Mouse (Mus musculus): ENCODE results near the gene Ints5. TPM values are rescaled to one million over a fixed set of nuclear protein-coding genes. Genes with fewer than 3 reads are reported as not detected.

The Ints5 gene
- polyA plus RNA-seq, 1 experiment: 48.0 TPM

GRCm38 (mm10) chr19:8920073-8920736 lies 27.4 kb downstream of the Ints5 start, which contains the start of gene B3gat3:
B3gat3 (plus strand) TSS chr19:8920374.
- Histone ChIP-seq H3K79me3 (ENCODE audit: low read depth) (peaks cover 30% of the 10 kb centered on the region), H3K27me3 (ENCODE audit: control insufficient read depth, insufficient read depth, insufficient read length) (no peaks in the 10 kb centered on the region), H3K36me3 (ENCODE audit: control insufficient read depth, insufficient read depth) (peaks cover 44% of the 10 kb centered on the region), H3K79me2 (ENCODE audit: control insufficient read depth, insufficient read depth) (peaks cover 42% of the 10 kb centered on the region), H3K4me3 (ENCODE audit: insufficient read depth, poor library complexity, severe bottlenecking) (peak within 1 kb of the TSS; percentile 83), H3ac (ENCODE audit: control insufficient read depth, insufficient read length, low read depth) (peak within 1 kb of the TSS; percentile 59)
- TF ChIP-seq MAX (IDR thresholded peaks at IDR 0.05): peak; percentile 65
- no peak for TF ChIP-seq MYOD1 (IDR thresholded peaks at IDR 0.05; ENCODE audit: control insufficient read depth, insufficient read length, low read depth)
- TF ChIP-seq MYOG (IDR thresholded peaks at IDR 0.05; ENCODE audit: control insufficient read depth, extremely low read depth, insufficient read length): no peak
- no peak for TF ChIP-seq CEBPB (IDR thresholded peaks at IDR 0.05; ENCODE audit: low read depth)
- TF ChIP-seq CTCF (IDR thresholded peaks at IDR 0.05; ENCODE audit: control insufficient read depth, insufficient read depth, insufficient read length): no peak

- peak; percentile 99 for TF ChIP-seq USF1 (IDR thresholded peaks at IDR 0.05; ENCODE audit: low read depth)
- no peak for TF ChIP-seq CEBPB (IDR thresholded peaks at IDR 0.05; ENCODE audit: low read depth)
- peaks cover 42% of the 10 kb centered on the region for H3K79me2 ChIP-seq (ENCODE audit: control insufficient read depth, insufficient read depth)
- H3K27me3 ChIP-seq (ENCODE audit: control insufficient read depth, insufficient read depth, insufficient read length): no peaks in the 10 kb centered on the region
- H3K36me3 ChIP-seq (ENCODE audit: control insufficient read depth, insufficient read depth): peaks cover 37% of the 10 kb centered on the region
- peaks cover 30% of the 10 kb centered on the region for H3K79me3 ChIP-seq (ENCODE audit: low read depth)
- H3ac ChIP-seq (ENCODE audit: control insufficient read depth, insufficient read length, low read depth): peak overlapping the region; percentile 59
- H3K4me3 ChIP-seq (ENCODE audit: insufficient read depth, poor library complexity, severe bottlenecking): peak overlapping the region; percentile 83
Observed at GRCm38 (mm10) chr19:8920836-8921291, 28.1 kb downstream of the Ints5 start.

GRCm38 (mm10) chr19:8921741-8922140 lies 28.9 kb downstream of the Ints5 start:
- H3K4me3 ChIP-seq (ENCODE audit: insufficient read depth, poor library complexity, severe bottlenecking): no peak overlapping the region
- TF ChIP-seq CEBPB (IDR thresholded peaks at IDR 0.05; ENCODE audit: low read depth): no peak
- TF ChIP-seq CTCF (IDR thresholded peaks at IDR 0.05; ENCODE audit: control insufficient read depth, insufficient read depth, insufficient read length): no peak
- no peak for TF ChIP-seq MYOG (IDR thresholded peaks at IDR 0.05; ENCODE audit: control insufficient read depth, extremely low read depth, insufficient read length)
- no peak for TF ChIP-seq USF1 (IDR thresholded peaks at IDR 0.05; ENCODE audit: low read depth)
- TF ChIP-seq FOSL1 (IDR thresholded peaks at IDR 0.05; ENCODE audit: insufficient read depth, low read length, poor library complexity, severe bottlenecking): no peak
- TF ChIP-seq MAX (IDR thresholded peaks at IDR 0.05): no peak
- no peak for TF ChIP-seq MYOD1 (IDR thresholded peaks at IDR 0.05; ENCODE audit: control insufficient read depth, insufficient read length, low read depth)

GRCm38 (mm10) chr19:8926766-8927165 lies 34.0 kb downstream of the Ints5 start:
- no peak for TF ChIP-seq CEBPB (IDR thresholded peaks at IDR 0.05; ENCODE audit: low read depth)
- TF ChIP-seq FOSL1 (IDR thresholded peaks at IDR 0.05; ENCODE audit: insufficient read depth, low read length, poor library complexity, severe bottlenecking): no peak
- no peak for TF ChIP-seq MAX (IDR thresholded peaks at IDR 0.05)
- TF ChIP-seq MYOD1 (IDR thresholded peaks at IDR 0.05; ENCODE audit: control insufficient read depth, insufficient read length, low read depth): no peak
- TF ChIP-seq USF1 (IDR thresholded peaks at IDR 0.05; ENCODE audit: low read depth): no peak
- TF ChIP-seq CTCF (IDR thresholded peaks at IDR 0.05; ENCODE audit: control insufficient read depth, insufficient read depth, insufficient read length): no peak
- TF ChIP-seq MYOG (IDR thresholded peaks at IDR 0.05; ENCODE audit: control insufficient read depth, extremely low read depth, insufficient read length): no peak
- H3K79me2 ChIP-seq (ENCODE audit: control insufficient read depth, insufficient read depth): peaks cover 46% of the 10 kb centered on the region
- H3K79me3 ChIP-seq (ENCODE audit: low read depth): peaks cover 28% of the 10 kb centered on the region
- H3ac ChIP-seq (ENCODE audit: control insufficient read depth, insufficient read length, low read depth): no peak overlapping the region
- H3K4me3 ChIP-seq (ENCODE audit: insufficient read depth, poor library complexity, severe bottlenecking): no peak overlapping the region
- H3K27me3 ChIP-seq (ENCODE audit: control insufficient read depth, insufficient read depth, insufficient read length): no peaks in the 10 kb centered on the region
- peaks cover 36% of the 10 kb centered on the region for H3K36me3 ChIP-seq (ENCODE audit: control insufficient read depth, insufficient read depth)

More at GRCm38 (mm10) chr19:8921741-8922140, 28.9 kb downstream of the Ints5 start:
- H3K79me3 ChIP-seq (ENCODE audit: low read depth): peaks cover 30% of the 10 kb centered on the region
- peaks cover 28% of the 10 kb centered on the region for H3K36me3 ChIP-seq (ENCODE audit: control insufficient read depth, insufficient read depth)
- no peak overlapping the region for H3ac ChIP-seq (ENCODE audit: control insufficient read depth, insufficient read length, low read depth)
- H3K79me2 ChIP-seq (ENCODE audit: control insufficient read depth, insufficient read depth): peaks cover 42% of the 10 kb centered on the region
- H3K27me3 ChIP-seq (ENCODE audit: control insufficient read depth, insufficient read depth, insufficient read length): no peaks in the 10 kb centered on the region

- TF ChIP-seq FOSL1 (IDR thresholded peaks at IDR 0.05; ENCODE audit: insufficient read depth, low read length, poor library complexity, severe bottlenecking) (no peak), USF1 (IDR thresholded peaks at IDR 0.05; ENCODE audit: low read depth) (no peak), MAX (IDR thresholded peaks at IDR 0.05) (no peak), MYOD1 (IDR thresholded peaks at IDR 0.05; ENCODE audit: control insufficient read depth, insufficient read length, low read depth) (no peak), MYOG (IDR thresholded peaks at IDR 0.05; ENCODE audit: control insufficient read depth, extremely low read depth, insufficient read length) (no peak), CTCF (IDR thresholded peaks at IDR 0.05; ENCODE audit: control insufficient read depth, insufficient read depth, insufficient read length) (no peak), CEBPB (IDR thresholded peaks at IDR 0.05; ENCODE audit: low read depth) (no peak)
- Histone ChIP-seq H3K36me3 (ENCODE audit: control insufficient read depth, insufficient read depth) (peaks cover 23% of the 10 kb centered on the region), H3ac (ENCODE audit: control insufficient read depth, insufficient read length, low read depth) (no peak overlapping the region), H3K79me3 (ENCODE audit: low read depth) (peaks cover 19% of the 10 kb centered on the region), H3K4me3 (ENCODE audit: insufficient read depth, poor library complexity, severe bottlenecking) (no peak overlapping the region), H3K27me3 (ENCODE audit: control insufficient read depth, insufficient read depth, insufficient read length) (no peaks in the 10 kb centered on the region), H3K79me2 (ENCODE audit: control insufficient read depth, insufficient read depth) (peaks cover 33% of the 10 kb centered on the region)
Observed at GRCm38 (mm10) chr19:8927891-8928525, 35.2 kb downstream of the Ints5 start.
